In genomic region chr5:33652783-33653173, GRCm38 (mm10) we compare ENCODE assay signal across 8 mouse cellular contexts. TPM values are rescaled to one million over a fixed set of nuclear protein-coding genes. Genes with fewer than 3 reads are reported as not detected.
DNase-seq lines count a peak whose midpoint lies in the region; ATAC-seq and TF ChIP-seq lines count a peak whose summit lies in the region.

No protein-coding gene starts in this region.

- peaks cover 7 to 40% of the 10 kb centered on the region in 2 experiments for H3K4me1 ChIP-seq in heart, embryonic 14.5 days (ENCODE audit: control insufficient read depth in 2 of 2, insufficient read depth in 2 of 2, low read length in 2 of 2)
- no peaks in the 10 kb centered on the region; a peak in 1 of 4 replicates for H3K4me1 ChIP-seq in ES-E14 (ENCODE audit: control insufficient read depth in 2 of 2, insufficient read depth in 2 of 2, low read length in 2 of 2, poor library complexity in 1 of 2)
- peaks cover 37% of the 10 kb centered on the region for H3K4me1 ChIP-seq in forebrain, embryonic 16.5 days (replicated peaks; ENCODE audit: control insufficient read depth, insufficient read depth, low read length)
- H3K4me1 ChIP-seq in liver, postnatal 0 days (ENCODE audit: insufficient read depth) = peaks cover 33% of the 10 kb centered on the region

- H3K4me3 ChIP-seq in heart, embryonic 14.5 days (ENCODE audit: control insufficient read depth in 1 of 2, insufficient read depth in 1 of 2, low read depth in 1 of 2, low read length in 2 of 2) = peak overlapping the region; percentile 30 to 67; a peak in 3 of 4 replicates
- peak overlapping the region; percentile 59 to 95 for H3K4me3 ChIP-seq in ES-E14 (ENCODE audit: insufficient read depth in 1 of 2, low read depth in 1 of 2, low read length in 2 of 2, poor library complexity in 1 of 2, severe bottlenecking in 1 of 2)
- peak overlapping the region; percentile 93 for H3K4me3 ChIP-seq in forebrain, embryonic 16.5 days (replicated peaks; ENCODE audit: low read length)
- H3K4me3 ChIP-seq in liver, postnatal 0 days (ENCODE audit: low read depth, low read length) = peak overlapping the region; percentile 72

- ATAC-seq in heart, embryonic 14.5 days (ENCODE audit: insufficient number of reproducible peaks, insufficient read depth, low FRiP score, low read depth) = no peak; the same call in 1 of the 2 replicates
- ATAC-seq in forebrain, embryonic 16.5 days = peak; percentile 13
- no peak for ATAC-seq in liver, postnatal 0 days
- ATAC-seq in monocyte, adult 5-6 weeks (replicated peaks; ENCODE audit: insufficient number of reproducible peaks, low FRiP score, low TSS enrichment, poor library complexity, severe bottlenecking) = no peak

- peaks cover 57% of the 10 kb centered on the region for H3K36me3 ChIP-seq in heart, embryonic 14.5 days (ENCODE audit: control insufficient read depth, insufficient read depth, low read length)
- H3K36me3 ChIP-seq in ES-E14 (ENCODE audit: control insufficient read depth, insufficient read depth, low read length, poor library complexity, severe bottlenecking) = peaks cover 11% of the 10 kb centered on the region
- H3K36me3 ChIP-seq in forebrain, embryonic 16.5 days (ENCODE audit: control insufficient read depth, insufficient read depth) = 0 out of 2 replicates have a peak, but pooled peaks cover 3% of the 10 kb centered on the region
- peaks cover 41% of the 10 kb centered on the region for H3K36me3 ChIP-seq in liver, postnatal 0 days (replicated peaks; ENCODE audit: insufficient read depth, low read length)

- peak overlapping the region; percentile 50 to 94 for H3K27ac ChIP-seq in heart, embryonic 14.5 days (replicated peaks in 1 of 2; ENCODE audit: control insufficient read depth in 1 of 2, insufficient read depth in 1 of 2, low read depth in 2 of 2, low read length in 2 of 2)
- H3K27ac ChIP-seq in ES-E14 (ENCODE audit: insufficient read depth, low read depth, low read length, poor library complexity, severe bottlenecking) = no peak overlapping the region
- peak overlapping the region; percentile 94 for H3K27ac ChIP-seq in forebrain, embryonic 16.5 days (ENCODE audit: low read length)
- H3K27ac ChIP-seq in liver, postnatal 0 days (ENCODE audit: low read depth) = peak overlapping the region; percentile 98

- peak overlapping the region; percentile 70 for H3K9ac ChIP-seq in heart, embryonic 14.5 days (ENCODE audit: low read length)
- H3K9ac ChIP-seq in ES-E14 (ENCODE audit: insufficient read depth, low read depth, low read length, poor library complexity, severe bottlenecking) = peak overlapping the region; percentile 95
- H3K9ac ChIP-seq in forebrain, embryonic 16.5 days (replicated peaks; ENCODE audit: low read depth, low read length) = peak overlapping the region; percentile 50
- H3K9ac ChIP-seq in liver, postnatal 0 days (replicated peaks) = peak overlapping the region; percentile 60

- in situ Hi-C loops in ES-E14 (cut with MboI; ENCODE audit: low sequenced_read_pairs in 2 of 2, unreplicated experiment in 2 of 2) = no loop called here

- H3K27me3 ChIP-seq in heart, embryonic 14.5 days (ENCODE audit: control insufficient read depth, insufficient read depth, low read length) = no peaks in the 10 kb centered on the region
- no peaks in the 10 kb centered on the region for H3K27me3 ChIP-seq in forebrain, embryonic 16.5 days (replicated peaks; ENCODE audit: control insufficient read depth, insufficient read depth, low read length)
- H3K27me3 ChIP-seq in liver, postnatal 0 days (ENCODE audit: insufficient read depth, low read length) = no peaks in the 10 kb centered on the region

- peak overlapping the region; percentile 86 for H3K4me2 ChIP-seq in heart, embryonic 14.5 days (ENCODE audit: low read length)
- H3K4me2 ChIP-seq in forebrain, embryonic 16.5 days (ENCODE audit: low read length) = peak overlapping the region; percentile 75
- H3K4me2 ChIP-seq in liver, postnatal 0 days (ENCODE audit: low read depth, low read length) = peak overlapping the region; percentile 76

- no peak for DNase-seq in heart, postnatal 4 days
- no peak for DNase-seq in ES-E14 (ENCODE audit: low read depth, low spot score)
- DNase-seq in liver, postnatal 0 days = no peak
- no peak for DNase-seq in ovary, postnatal 10 days (ENCODE audit: low spot score)
- DNase-seq in gastrocnemius, adult 8-10 months (ENCODE audit: low spot score in 2 of 2) = no peak

- no peak for TF ChIP-seq CTCF in liver, postnatal 0 days (IDR thresholded peaks at IDR 0.05; ENCODE audit: low read depth)

- WGBS in heart, embryonic 14.5 days = 2% methylated on average over 9 of the region's 9 CpGs
- WGBS in forebrain, embryonic 16.5 days = 3% methylated on average over 9 of the region's 9 CpGs
- WGBS in liver, postnatal 0 days (ENCODE audit: insufficient replicate concordance) = 5% methylated on average over 9 of the region's 9 CpGs

- H3K9me3 ChIP-seq in heart, embryonic 14.5 days (ENCODE audit: control insufficient read depth, low read length) = no peaks in the 10 kb centered on the region
- H3K9me3 ChIP-seq in ES-E14 (ENCODE audit: control insufficient read depth, insufficient read depth, low read depth, low read length) = no peaks in the 10 kb centered on the region
- no peaks in the 10 kb centered on the region for H3K9me3 ChIP-seq in forebrain, embryonic 16.5 days (ENCODE audit: control insufficient read depth, low read length)
- no peaks in the 10 kb centered on the region for H3K9me3 ChIP-seq in liver, postnatal 0 days (ENCODE audit: low read length)

- TF ChIP-seq EP300 in liver, postnatal 0 days (IDR thresholded peaks at IDR 0.05; ENCODE audit: low read depth) = no peak

TF ChIP-seq in ES-E14, 5 proteins besides CTCF, POLR2A, EP300 and RAD21:
- TF ChIP-seq ZNF384 (IDR thresholded peaks at IDR 0.05; ENCODE audit: low read depth, low read length) = no peak
- no peak for TF ChIP-seq HCFC1 (IDR thresholded peaks at IDR 0.05; ENCODE audit: borderline replicate concordance, insufficient read depth, low read length)
- no peak for TF ChIP-seq ZC3H11A (IDR thresholded peaks at IDR 0.05; ENCODE audit: borderline replicate concordance, low read depth, low read length)
- no peak for TF ChIP-seq MAFK (IDR thresholded peaks at IDR 0.05; ENCODE audit: insufficient read depth, low read depth, low read length)
- TF ChIP-seq CHD2 (IDR thresholded peaks at IDR 0.05; ENCODE audit: low read depth, low read length) = no peak
TF ChIP-seq in ES-E14: peak in this region for 0.

RNA-seq across cellular contexts. Expression of gene Slbp, which starts 0.4 kb away (rescaled TPM):
- polyA plus RNA-seq in heart, embryonic 14.5 days (2014; fragmentation: Nextera tagmentation; extraction: Ambion mirVana) = 97.7 and 102 TPM in 2 replicates
- 10 to 100 TPM; 33.4 to 41.5 TPM for total RNA-seq in heart, postnatal 4 days (2021)
- total RNA-seq in ES-E14 (2012; rRNA removed) = 98.6 and 123 TPM in 2 replicates
- 126 and 130 TPM in 2 replicates for polyA plus RNA-seq in forebrain, embryonic 16.5 days (2015; fragmentation: Nextera tagmentation; extraction: Ambion mirVana)
- polyA plus RNA-seq in liver, postnatal 0 days (2015; fragmentation: Nextera tagmentation; extraction: Ambion mirVana) = 144 and 150 TPM in 2 replicates
- 195 to 235 TPM (median 203 TPM) in 3 replicates for total RNA-seq in monocyte, adult 5-6 weeks (2017)
- total RNA-seq in gastrocnemius, adult 8-10 months (2022) = 1 to 10 TPM; 5.8 to 6.4 (median 6.0) TPM

RNA-seq across cellular contexts. Expression of gene Tacc3, which starts 5.2 kb away (rescaled TPM):
- 105 and 117 TPM in 2 replicates for polyA plus RNA-seq in heart, embryonic 14.5 days (2014; fragmentation: Nextera tagmentation; extraction: Ambion mirVana)
- total RNA-seq in heart, postnatal 4 days (2021) = 10 to 100 TPM; 53.3 to 56.9 TPM
- 120 and 132 TPM in 2 replicates for total RNA-seq in ES-E14 (2012; rRNA removed)
- 71.9 and 85.2 TPM in 2 replicates for polyA plus RNA-seq in forebrain, embryonic 16.5 days (2015; fragmentation: Nextera tagmentation; extraction: Ambion mirVana)
- polyA plus RNA-seq in liver, postnatal 0 days (2015; fragmentation: Nextera tagmentation; extraction: Ambion mirVana) = 64.2 and 67.0 TPM in 2 replicates
- 24.9 to 30.8 TPM (median 27.7 TPM) in 3 replicates for total RNA-seq in monocyte, adult 5-6 weeks (2017)
- total RNA-seq in gastrocnemius, adult 8-10 months (2022) = 1 to 10 TPM in 3 of 4 experiments, under 1 TPM in 1; 0.88 to 1.8 (median 1.2) TPM

RNA-seq across cellular contexts. Expression of gene Tmem129, which starts 5.4 kb away (rescaled TPM):
- polyA plus RNA-seq in heart, embryonic 14.5 days (2014; fragmentation: Nextera tagmentation; extraction: Ambion mirVana) = 35.4 and 38.3 TPM in 2 replicates
- total RNA-seq in heart, postnatal 4 days (2021) = 10 to 100 TPM; 16.0 to 19.2 TPM
- total RNA-seq in ES-E14 (2012; rRNA removed) = 15.0 and 17.8 TPM in 2 replicates
- polyA plus RNA-seq in forebrain, embryonic 16.5 days (2015; fragmentation: Nextera tagmentation; extraction: Ambion mirVana) = 35.4 and 39.1 TPM in 2 replicates
- 15.8 and 16.5 TPM in 2 replicates for polyA plus RNA-seq in liver, postnatal 0 days (2015; fragmentation: Nextera tagmentation; extraction: Ambion mirVana)
- total RNA-seq in monocyte, adult 5-6 weeks (2017) = 5.3 to 21.8 TPM (median 6.9 TPM) in 3 replicates
- total RNA-seq in gastrocnemius, adult 8-10 months (2022) = 10 to 100 TPM in 2 of 4 experiments, 1 to 10 TPM in 2; 9.2 to 11.3 (median 10.1) TPM

RNA-seq across cellular contexts. Expression of gene Gm9903, which starts 23.1 kb away (rescaled TPM):
- 1.3 TPM in 2 replicates for polyA plus RNA-seq in heart, embryonic 14.5 days (2014; fragmentation: Nextera tagmentation; extraction: Ambion mirVana)
- 1 to 10 TPM; 1.2 to 1.5 TPM for total RNA-seq in heart, postnatal 4 days (2021)
- 0.13 TPM in 1 of 2 replicates, not detected in the other for total RNA-seq in ES-E14 (2012; rRNA removed)
- polyA plus RNA-seq in forebrain, embryonic 16.5 days (2015; fragmentation: Nextera tagmentation; extraction: Ambion mirVana) = 0.60 and 0.98 TPM in 2 replicates
- polyA plus RNA-seq in liver, postnatal 0 days (2015; fragmentation: Nextera tagmentation; extraction: Ambion mirVana) = 0.06 and 0.20 TPM in 2 replicates
- total RNA-seq in monocyte, adult 5-6 weeks (2017) = 2.0 TPM in 1 of 3 replicates, not detected in the others
- total RNA-seq in gastrocnemius, adult 8-10 months (2022) = under 1 TPM in 3 of 4 experiments, not detected in 1; 0.27 to 0.46 (median 0.46) TPM

RNA-seq across cellular contexts. Expression of gene Fam53a, which starts 23.3 kb away (rescaled TPM):
- polyA plus RNA-seq in heart, embryonic 14.5 days (2014; fragmentation: Nextera tagmentation; extraction: Ambion mirVana) = 49.0 and 58.3 TPM in 2 replicates
- total RNA-seq in heart, postnatal 4 days (2021) = 10 to 100 TPM; 27.3 to 31.4 TPM
- 21.4 and 22.4 TPM in 2 replicates for total RNA-seq in ES-E14 (2012; rRNA removed)
- polyA plus RNA-seq in forebrain, embryonic 16.5 days (2015; fragmentation: Nextera tagmentation; extraction: Ambion mirVana) = 39.9 and 41.7 TPM in 2 replicates
- polyA plus RNA-seq in liver, postnatal 0 days (2015; fragmentation: Nextera tagmentation; extraction: Ambion mirVana) = 20.5 and 21.0 TPM in 2 replicates
- total RNA-seq in monocyte, adult 5-6 weeks (2017) = 12.5 to 25.0 TPM (median 16.3 TPM) in 3 replicates
- 10 to 100 TPM; 62.3 to 84.8 (median 69.4) TPM for total RNA-seq in gastrocnemius, adult 8-10 months (2022)

Comparison
In these comparisons a context has a peak if more than half of its experiments do, and no peak if none do; other contexts are left out.
1. RNA of gene Slbp, which starts 0.4 kb away (total RNA-seq): 195 to 235 TPM in monocyte, adult 5-6 weeks, 98.6 to 123 TPM in ES-E14 and 33.4 to 41.5 TPM in heart, postnatal 4 days; 5.8 to 6.4 TPM in gastrocnemius, adult 8-10 months; every median in the first group is over 4 times any median in the second.
2. Peak in every context shown above with its lines, with median percentiles within 50 percentile points of each other: H3K4me2 ChIP-seq, H3K4me3 ChIP-seq and H3K9ac ChIP-seq.